15 mouse cellular contexts compared by ENCODE assay signal in the genomic region with DNA sequence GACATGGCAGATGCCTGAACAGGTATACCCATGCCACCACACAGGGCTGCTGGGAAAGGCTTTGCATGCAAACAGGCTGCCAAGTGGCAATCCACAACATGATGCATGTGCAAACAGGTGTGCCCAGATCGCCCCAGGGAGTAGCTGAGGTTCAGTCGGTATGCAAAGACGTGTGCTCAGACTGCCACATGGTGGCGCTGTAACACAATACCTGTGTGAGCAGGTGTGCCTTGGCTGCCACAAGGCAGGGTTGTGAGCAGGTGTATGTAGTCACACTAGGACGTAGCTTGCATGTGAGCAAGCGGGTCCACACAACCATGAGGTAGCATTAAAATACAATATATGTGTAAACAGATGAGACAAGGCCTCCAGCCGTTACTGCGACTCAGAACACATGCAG. TPM values are rescaled to one million over a fixed set of nuclear protein-coding genes. Genes with fewer than 3 reads are reported as not detected.
DNase-seq lines count a peak whose midpoint lies in the region; ATAC-seq and TF ChIP-seq lines count a peak whose summit lies in the region.
"Had no signal": no experiment of that assay in that cellular context is flagged by ENCODE, and none has a peak within 500 bp of the region (broad histone marks: within the 10 kb centered on the region; RNA-seq: fewer than 3 reads in every experiment).

No protein-coding gene starts in this region.

- TF ChIP-seq CTCF in brain, embryonic 14.5 days (IDR thresholded peaks at IDR 0.05; ENCODE audit: borderline replicate concordance, extremely low read depth, insufficient read depth, insufficient read length): peak; percentile 47; the same call in 1 of the 2 replicates

- DNase-seq in embryo, embryonic 10 days (ENCODE audit: low spot score): peak; percentile 36
- DNase-seq in embryo, embryonic 11 days: no peak
- DNase-seq in kidney, postnatal 4 days: peak; percentile 52 to 66
- DNase-seq in A20 (ENCODE audit: low read depth, low spot score) (peak; percentile 70), adipocyte (ENCODE audit: low spot score) (no peak)
- no peak for DNase-seq in brain, embryonic 14.5 days (ENCODE audit: low read depth)
- no peak for DNase-seq in layer of hippocampus, adult 8-10 months (ENCODE audit: low spot score in 2 of 2)
- DNase-seq: adrenal gland, postnatal 14 days; cerebellum, postnatal 36 days; liver, embryonic 13.5 days had no signal

- no peaks in the 10 kb centered on the region for H3K4me1 ChIP-seq in kidney, embryonic 14.5 days (ENCODE audit: control insufficient read depth, insufficient read depth, low read length)

- H3K27ac ChIP-seq in kidney, embryonic 14.5 days (ENCODE audit: low read depth, low read length): no peak overlapping the region
- H3K27ac ChIP-seq: forebrain, embryonic 15.5 days; heart, embryonic 13.5 days; kidney, embryonic 15.5 days; liver, embryonic 13.5 days had no signal

- no peaks in the 10 kb centered on the region for H3K27me3 ChIP-seq in kidney, embryonic 14.5 days (ENCODE audit: control insufficient read depth, insufficient read depth, low read length)
- H3K27me3 ChIP-seq: forebrain, embryonic 15.5 days; liver, embryonic 13.5 days had no signal

- TF ChIP-seq POLR2A in brain, embryonic 14.5 days (IDR thresholded peaks at IDR 0.05; ENCODE audit: borderline replicate concordance, extremely low read depth, insufficient read depth, insufficient read length, poor library complexity, severe bottlenecking): no peak

- H3K9ac ChIP-seq in kidney, embryonic 14.5 days (ENCODE audit: low read depth, low read length): no peak overlapping the region
- H3K9ac ChIP-seq: forebrain, embryonic 15.5 days; heart, embryonic 13.5 days; kidney, embryonic 15.5 days; liver, embryonic 13.5 days had no signal

- WGBS in kidney, embryonic 14.5 days: 63% methylated on average over 8 of the region's 8 CpGs

- ATAC-seq in kidney, embryonic 14.5 days (ENCODE audit: low FRiP score, low TSS enrichment): no peak
- ATAC-seq: forebrain, embryonic 15.5 days; midbrain, embryonic 16.5 days had no signal

- no peak overlapping the region for H3K4me3 ChIP-seq in kidney, embryonic 14.5 days (ENCODE audit: low read length)
- H3K4me3 ChIP-seq: forebrain, embryonic 15.5 days; heart, embryonic 13.5 days; kidney, embryonic 15.5 days; liver, embryonic 13.5 days had no signal

- H3K36me3 ChIP-seq in kidney, embryonic 14.5 days (ENCODE audit: control insufficient read depth, insufficient read depth, low read length): no peaks in the 10 kb centered on the region
- H3K36me3 ChIP-seq: forebrain, embryonic 15.5 days; heart, embryonic 13.5 days; kidney, embryonic 15.5 days; liver, embryonic 13.5 days had no signal

- no peaks in the 10 kb centered on the region for H3K9me3 ChIP-seq in kidney, embryonic 14.5 days (ENCODE audit: control insufficient read depth, low read length)
- H3K9me3 ChIP-seq: forebrain, embryonic 15.5 days; heart, embryonic 13.5 days; kidney, embryonic 15.5 days; liver, embryonic 13.5 days had no signal

- no peak overlapping the region for H3K4me2 ChIP-seq in kidney, embryonic 14.5 days (replicated peaks; ENCODE audit: low read depth, low read length)
- H3K4me2 ChIP-seq: forebrain, embryonic 15.5 days; heart, embryonic 13.5 days; kidney, embryonic 15.5 days; liver, embryonic 13.5 days had no signal

RNA-seq across cellular contexts. Expression of a gene that starts 34.0 kb away (rescaled TPM):
- polyA plus RNA-seq in kidney, embryonic 14.5 days (2014; fragmentation: Nextera tagmentation; extraction: Ambion mirVana): 31.7 and 43.7 TPM in 2 replicates
- 16.0 and 21.0 TPM in 2 replicates for polyA plus RNA-seq in brain, embryonic 14.5 days (2012; rRNA removed)
- 10 to 100 TPM; 42.7 to 63.8 (median 50.2) TPM for total RNA-seq in layer of hippocampus, adult 8-10 months (2022)

Comparison
In these comparisons a context has a peak if more than half of its experiments do, and no peak if none do; other contexts are left out.
1. DNase-seq: peak in embryo, embryonic 10 days (single experiment), kidney, postnatal 4 days (2 of 2) and A20 (single experiment); none in embryo, embryonic 11 days (single experiment), brain, embryonic 14.5 days (single experiment), layer of hippocampus, adult 8-10 months (0 of 2) and adipocyte (single experiment).